Mouse (Mus musculus) lung, embryonic 15.5 days (tissue): ENCODE results near the gene Fam13a. TPM values are rescaled to one million over a fixed set of nuclear protein-coding genes. Genes with fewer than 3 reads are reported as not detected.

ENCODE experiments used
- ATAC-seq: fragments of 200-750 bp; cut with Nextera tagmentation; 2 replicates; pipeline ENCODE4 v1.8.0; 2017; ENCODE audit warnings: moderate number of reproducible peaks, borderline replicate concordance; ENCODE audit not compliant: low FRiP score, low TSS enrichment; ENCODE audit errors: extremely low read depth
- H3K27ac ChIP-seq: fragments of 300-500 bp; sonication (generic); 2 replicates; pipeline ENCODE4 v1.5.1; 2015; ENCODE audit warnings: moderate library complexity, mild to moderate bottlenecking, inconsistent platforms
- H3K27me3 ChIP-seq: fragments of 300-500 bp; sonication (generic); 2 replicates; pipeline ENCODE4 v1.6.1; 2015; ENCODE audit warnings: inconsistent platforms
- H3K36me3 ChIP-seq: fragments of 300-500 bp; sonication (generic); 2 replicates; pipeline ENCODE4 v1.6.1; 2015; ENCODE audit warnings: inconsistent platforms
- H3K4me1 ChIP-seq: fragments of 300-500 bp; sonication (generic); 2 replicates; pipeline ENCODE4 v1.6.1; 2015; ENCODE audit warnings: inconsistent platforms
- H3K4me2 ChIP-seq: fragments of 300-500 bp; sonication (generic); 2 replicates; pipeline ENCODE4 v1.6.1; 2015; ENCODE audit warnings: inconsistent platforms, mild to moderate bottlenecking, moderate library complexity
- H3K4me3 ChIP-seq: fragments of 300-500 bp; sonication (generic); 2 replicates; pipeline ENCODE4 v1.5.1; 2015; ENCODE audit warnings: mild to moderate bottlenecking, inconsistent platforms
- H3K9ac ChIP-seq: fragments of 300-500 bp; sonication (generic); 2 replicates; pipeline ENCODE4 v1.6.1; 2015; ENCODE audit warnings: inconsistent platforms
- H3K9me3 ChIP-seq: fragments of 300-500 bp; sonication (generic); 2 replicates; pipeline ENCODE4 v1.6.1; 2016; ENCODE audit warnings: inconsistent platforms
- WGBS: fragments of 180-500 bp; shearing (Covaris S2); methylation state at CpG from one replicate; pipeline ENCODE4 v1.1.7; 2015; 5-methylcytosine and 5-hydroxymethylcytosine counted together
- polyA plus RNA-seq: library from polyadenylated mRNA; unstranded; fragments of >200 nt; fragmentation: Nextera tagmentation; extraction: Ambion mirVana; gene quantifications from 2 replicates; pipeline ENCODE4 v1.2.1, GENCODE M21; 2015

Gene Fam13a
- polyA plus RNA-seq, 1 experiment from 2014 or later = 26.7 TPM

DNA sequence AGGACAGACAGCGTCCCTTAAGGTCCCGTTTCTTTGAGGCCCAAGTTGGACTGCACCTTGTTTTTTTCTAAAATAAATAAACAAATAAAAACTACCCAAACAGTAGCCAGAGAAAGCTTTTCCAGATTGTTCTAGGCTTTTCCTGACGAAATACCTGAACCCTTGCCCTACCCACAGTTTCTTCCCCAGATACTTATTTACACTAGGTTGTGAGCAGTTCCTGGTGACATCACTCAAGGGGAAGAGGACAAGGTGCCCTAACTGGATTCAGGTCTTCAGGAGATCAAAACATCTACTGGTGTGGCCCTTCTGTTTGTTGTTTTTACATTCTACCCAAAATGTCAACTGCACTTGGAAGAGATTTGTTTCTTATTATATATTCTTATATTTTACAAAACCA is 457 bp upstream of the Fam13a start:
- Histone ChIP-seq H3K4me3 (peak overlapping the region; percentile 59), H3K36me3 (no peaks in the 10 kb centered on the region), H3K27ac (peak overlapping the region; percentile 81), H3K9ac (no peak overlapping the region), H3K4me1 (0 out of 2 replicates have a peak, but pooled peaks cover 7% of the 10 kb centered on the region), H3K9me3 (no peaks in the 10 kb centered on the region), H3K4me2 (peak overlapping the region; percentile 63), H3K27me3 (no peaks in the 10 kb centered on the region)
- peak; percentile 28; the same call in 1 of the 2 replicates for ATAC-seq
- WGBS = 7% methylated on average over 3 of the region's 3 CpGs

DNA sequence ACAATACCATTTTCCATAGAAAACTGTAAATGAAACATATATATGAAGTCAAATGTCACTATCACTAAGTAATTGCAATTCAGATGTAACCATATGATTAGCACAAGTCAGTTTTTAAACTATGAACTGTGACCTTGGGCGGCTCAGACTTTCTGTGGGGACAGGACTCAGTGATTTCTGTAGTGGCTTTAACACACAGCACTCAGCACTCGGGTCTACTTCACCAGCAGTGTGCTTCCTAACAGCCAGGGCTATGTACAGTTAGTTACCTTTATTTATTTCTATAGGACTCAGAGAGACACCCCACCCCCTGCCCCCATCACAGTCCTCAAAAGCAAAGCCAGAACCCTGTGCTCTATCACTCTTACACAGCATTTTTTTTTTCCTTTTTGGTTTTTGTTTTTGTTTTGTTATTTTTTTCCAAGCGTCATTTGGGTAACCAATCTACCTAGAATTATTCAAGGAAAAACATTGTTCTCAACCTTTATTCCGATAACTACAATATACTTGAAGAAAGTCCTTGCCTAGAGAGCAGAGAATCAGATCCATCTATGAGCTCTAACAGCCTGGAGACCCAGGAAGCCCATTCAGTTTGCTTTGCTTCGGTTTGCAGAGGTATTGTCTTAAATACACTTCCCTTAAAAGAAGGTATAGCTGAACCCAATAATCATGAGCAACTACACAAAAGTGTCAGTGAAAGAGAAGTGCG is 740 bp downstream of the Fam13a start:
- H3K9me3 ChIP-seq = no peaks in the 10 kb centered on the region
- peak overlapping the region; percentile 81 for H3K27ac ChIP-seq
- H3K27me3 ChIP-seq = no peaks in the 10 kb centered on the region
- peak overlapping the region; percentile 43 for H3K9ac ChIP-seq
- H3K4me2 ChIP-seq = peak overlapping the region; percentile 63
- peak overlapping the region; percentile 59 for H3K4me3 ChIP-seq
- WGBS = 40% methylated on average over 6 of the region's 6 CpGs
- no peaks in the 10 kb centered on the region for H3K36me3 ChIP-seq
- 0 out of 2 replicates have a peak, but pooled peaks cover 7% of the 10 kb centered on the region for H3K4me1 ChIP-seq
- ATAC-seq = no peak; the same call in 1 of the 2 replicates

DNA sequence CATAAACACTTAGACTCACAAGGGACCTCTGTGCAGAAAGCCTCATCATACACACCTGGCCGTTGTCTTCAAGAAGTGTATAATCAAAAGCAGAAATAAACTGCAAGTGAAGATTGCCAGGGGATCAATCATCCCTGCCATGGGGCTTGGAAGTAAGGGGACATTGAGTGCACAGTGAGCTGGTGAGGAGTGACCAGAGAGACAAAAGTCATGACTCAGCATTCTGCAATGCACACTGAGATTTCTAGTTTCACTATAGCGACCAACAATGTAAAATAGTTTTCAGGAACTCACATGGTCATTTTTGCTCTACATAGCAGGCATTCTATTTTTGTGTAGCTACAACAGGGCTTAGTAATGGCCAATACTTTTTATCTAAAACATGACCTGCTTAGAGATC is 1.7 kb downstream of the Fam13a start:
- H3K4me2 ChIP-seq = peak overlapping the region; percentile 28
- H3K4me1 ChIP-seq = 0 out of 2 replicates have a peak, but pooled peaks cover 7% of the 10 kb centered on the region
- no peaks in the 10 kb centered on the region for H3K27me3 ChIP-seq
- no peaks in the 10 kb centered on the region for H3K9me3 ChIP-seq
- H3K36me3 ChIP-seq = no peaks in the 10 kb centered on the region
- 52% methylated on average over 2 of the region's 2 CpGs for WGBS
- ATAC-seq = no peak
- H3K4me3 ChIP-seq = peak overlapping the region; percentile 22
- H3K27ac ChIP-seq = no peak overlapping the region
- no peak overlapping the region for H3K9ac ChIP-seq

DNA sequence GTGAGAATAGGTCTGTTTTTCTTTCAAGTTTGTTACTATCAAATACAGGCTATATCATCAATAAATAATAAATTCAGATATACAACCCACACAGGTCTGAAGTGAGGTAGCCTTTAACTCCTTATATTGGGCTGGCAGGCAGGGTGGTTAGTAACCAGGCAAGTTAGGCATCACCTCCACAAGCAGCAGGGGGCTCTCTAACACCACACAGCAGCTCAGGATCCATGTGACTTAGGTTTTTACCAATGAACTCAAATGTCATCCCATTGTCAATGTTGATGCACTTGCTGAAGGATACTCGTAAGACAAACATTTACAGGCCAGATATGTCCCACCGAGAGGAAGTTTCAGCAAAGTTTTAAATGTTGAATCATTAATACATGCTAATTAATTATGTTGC is 4.0 kb downstream of the Fam13a start:
- Histone ChIP-seq H3K9ac (no peak overlapping the region), H3K9me3 (no peaks in the 10 kb centered on the region), H3K27me3 (no peaks in the 10 kb centered on the region), H3K4me3 (no peak overlapping the region), H3K36me3 (no peaks in the 10 kb centered on the region), H3K4me1 (peaks cover 13% of the 10 kb centered on the region; the same call in 1 of the 2 replicates), H3K27ac (no peak overlapping the region), H3K4me2 (no peak overlapping the region)
- no peak for ATAC-seq
- WGBS = 81% methylated on average over 2 of the region's 2 CpGs

DNA sequence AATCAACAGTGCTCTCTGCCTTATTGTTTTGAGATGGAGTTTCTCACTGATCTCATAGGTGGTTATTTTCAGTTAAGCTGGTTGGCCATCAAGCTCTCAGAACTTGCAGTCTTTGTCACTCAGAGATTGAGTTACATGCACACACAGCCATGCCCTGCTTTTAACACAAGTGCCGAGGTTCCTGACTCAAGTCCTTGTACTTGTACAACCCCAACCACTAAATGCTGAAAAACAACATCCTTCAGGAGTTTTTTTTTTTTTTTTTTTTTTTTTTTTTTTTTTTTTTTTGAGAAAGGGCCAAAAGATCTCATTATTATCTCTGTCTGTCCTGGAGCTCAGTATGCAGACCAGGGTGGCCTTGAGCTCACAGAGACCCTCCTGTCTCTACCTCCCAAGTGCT is 4.5 kb downstream of the Fam13a start:
- no peak overlapping the region for H3K27ac ChIP-seq
- H3K36me3 ChIP-seq = no peaks in the 10 kb centered on the region
- H3K4me1 ChIP-seq = peaks cover 12% of the 10 kb centered on the region; the same call in 1 of the 2 replicates
- H3K9ac ChIP-seq = no peak overlapping the region
- H3K4me3 ChIP-seq = no peak overlapping the region
- H3K4me2 ChIP-seq = no peak overlapping the region
- WGBS = 40% methylated on average over 1 of the region's 1 CpGs
- ATAC-seq = no peak
- H3K27me3 ChIP-seq = no peaks in the 10 kb centered on the region
- no peaks in the 10 kb centered on the region for H3K9me3 ChIP-seq

DNA sequence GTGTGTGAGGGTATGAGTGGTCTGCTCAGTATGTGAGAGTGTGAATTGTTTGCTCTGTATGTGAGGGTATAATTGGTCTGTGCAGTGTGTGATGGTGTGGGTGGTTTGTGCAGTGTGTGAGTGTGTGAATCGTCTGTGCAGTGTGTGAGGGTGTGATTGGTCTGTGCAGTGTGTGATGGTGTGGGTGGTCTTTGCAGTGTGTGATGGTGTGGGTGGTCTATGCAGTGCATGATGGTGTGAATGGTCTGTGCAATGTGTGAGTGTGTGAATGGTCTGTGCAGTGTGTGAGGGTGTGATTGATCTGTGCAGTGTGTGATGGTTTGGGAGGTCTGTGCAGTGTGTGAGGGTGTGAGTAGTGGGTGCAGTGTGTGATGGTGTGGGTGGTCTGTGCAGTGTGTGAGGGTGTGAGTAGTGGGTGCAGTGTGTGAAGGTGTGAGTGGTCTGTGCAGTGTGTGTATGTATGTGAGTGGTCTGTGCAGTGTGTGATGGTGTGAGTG is 8.0 kb downstream of the Fam13a start:
- Histone ChIP-seq H3K27ac (peak overlapping the region; percentile 91), H3K9me3 (no peaks in the 10 kb centered on the region), H3K36me3 (no peaks in the 10 kb centered on the region), H3K4me1 (peaks cover 18% of the 10 kb centered on the region), H3K27me3 (no peaks in the 10 kb centered on the region), H3K4me2 (no peak overlapping the region), H3K4me3 (no peak overlapping the region), H3K9ac (no peak overlapping the region)
- peak; percentile 9; the same call in 1 of the 2 replicates for ATAC-seq
- WGBS = 55% methylated on average over 1 of the region's 1 CpGs

DNA sequence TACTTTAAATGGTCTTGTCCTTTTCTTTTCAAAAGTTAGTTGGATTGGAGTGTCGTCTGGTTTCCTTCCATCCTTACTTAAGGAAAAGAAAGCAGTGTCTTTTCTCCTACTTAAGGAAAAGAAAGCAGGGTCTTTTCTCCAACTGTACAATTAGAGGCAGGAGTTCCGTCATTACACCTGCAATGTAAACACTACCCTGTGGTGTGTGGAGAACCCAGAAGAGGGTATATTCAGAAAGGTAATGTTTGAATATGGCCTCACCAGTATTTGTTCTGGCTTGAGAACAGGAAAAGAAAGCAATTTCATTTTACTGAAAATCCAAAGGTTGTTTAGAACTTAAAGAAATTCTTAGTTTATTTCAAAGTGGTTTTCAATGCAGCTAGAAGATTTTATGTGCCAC is 9.6 kb downstream of the Fam13a start:
- peak; percentile 82; the same call in 1 of the 2 replicates for ATAC-seq
- H3K4me1 ChIP-seq = peaks cover 18% of the 10 kb centered on the region
- no peak overlapping the region for H3K9ac ChIP-seq
- WGBS = 46% methylated on average over 2 of the region's 2 CpGs
- H3K27me3 ChIP-seq = no peaks in the 10 kb centered on the region
- H3K36me3 ChIP-seq = no peaks in the 10 kb centered on the region
- H3K27ac ChIP-seq = peak overlapping the region; percentile 91
- no peak overlapping the region for H3K4me3 ChIP-seq
- no peaks in the 10 kb centered on the region for H3K9me3 ChIP-seq
- no peak overlapping the region; the same call in 1 of the 2 replicates for H3K4me2 ChIP-seq

DNA sequence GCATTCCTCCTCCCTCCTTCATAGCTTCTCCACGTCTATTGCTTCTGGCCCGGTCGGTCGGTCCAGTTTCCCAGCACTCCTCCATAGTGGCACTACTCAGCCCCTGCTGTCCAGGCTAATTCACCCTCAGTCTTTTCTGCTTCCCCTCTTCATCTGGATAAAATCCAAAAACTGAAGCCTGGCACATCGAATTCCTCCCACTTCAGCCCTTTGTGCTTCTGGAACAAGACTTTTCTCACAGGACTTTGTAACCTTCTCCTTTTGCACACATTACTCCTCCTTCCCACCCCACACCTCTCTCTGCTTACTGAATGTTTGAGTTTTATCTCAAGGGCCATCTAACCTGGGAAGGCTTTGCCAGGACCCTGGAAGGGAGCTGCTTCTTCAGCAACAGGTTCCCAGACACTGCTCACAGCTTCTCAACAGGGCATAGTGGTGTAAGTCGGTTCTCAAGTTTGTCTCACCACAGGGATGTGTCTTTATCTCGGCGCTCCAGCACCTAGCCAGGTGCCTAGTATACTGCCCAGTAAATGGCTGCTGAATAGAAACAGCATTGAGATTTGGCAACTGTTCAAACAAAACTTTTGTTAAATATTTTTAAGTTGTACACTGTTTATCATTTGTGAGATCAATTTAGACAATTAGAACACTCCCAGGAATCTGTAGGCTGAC is 10.1 kb downstream of the Fam13a start:
- Histone ChIP-seq H3K4me1 (peaks cover 18% of the 10 kb centered on the region), H3K4me3 (no peak overlapping the region), H3K27ac (peak overlapping the region; percentile 91), H3K9ac (no peak overlapping the region), H3K36me3 (no peaks in the 10 kb centered on the region), H3K27me3 (no peaks in the 10 kb centered on the region), H3K4me2 (no peak overlapping the region; the same call in 1 of the 2 replicates), H3K9me3 (no peaks in the 10 kb centered on the region)
- peak; percentile 74 for ATAC-seq
- WGBS = 54% methylated on average over 8 of the region's 8 CpGs

DNA sequence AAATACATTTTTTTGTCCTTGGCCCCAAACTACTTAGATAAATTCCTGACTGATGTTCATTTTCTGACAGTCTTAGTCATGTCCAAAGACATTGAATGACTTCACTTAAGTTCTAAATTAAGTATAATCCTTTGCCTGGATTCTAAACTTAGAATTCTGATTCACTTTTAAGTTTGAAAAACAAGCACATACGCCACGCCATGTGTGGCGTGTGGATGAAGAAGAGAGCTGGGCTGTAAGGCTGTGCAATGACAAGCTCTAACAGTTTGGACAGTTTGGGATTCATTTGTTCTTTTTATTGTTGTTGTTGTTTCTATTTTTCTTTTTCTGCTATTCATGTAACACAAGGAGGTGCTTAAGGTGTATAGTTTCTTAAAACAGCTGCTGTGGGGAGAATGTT is 13.6 kb downstream of the Fam13a start:
- Histone ChIP-seq H3K27ac (no peak overlapping the region), H3K9me3 (no peaks in the 10 kb centered on the region), H3K4me2 (no peak overlapping the region), H3K27me3 (no peaks in the 10 kb centered on the region), H3K9ac (no peak overlapping the region), H3K4me3 (no peak overlapping the region), H3K4me1 (peaks cover 13% of the 10 kb centered on the region), H3K36me3 (no peaks in the 10 kb centered on the region)
- WGBS = 87% methylated on average over 3 of the region's 3 CpGs
- no peak for ATAC-seq

DNA sequence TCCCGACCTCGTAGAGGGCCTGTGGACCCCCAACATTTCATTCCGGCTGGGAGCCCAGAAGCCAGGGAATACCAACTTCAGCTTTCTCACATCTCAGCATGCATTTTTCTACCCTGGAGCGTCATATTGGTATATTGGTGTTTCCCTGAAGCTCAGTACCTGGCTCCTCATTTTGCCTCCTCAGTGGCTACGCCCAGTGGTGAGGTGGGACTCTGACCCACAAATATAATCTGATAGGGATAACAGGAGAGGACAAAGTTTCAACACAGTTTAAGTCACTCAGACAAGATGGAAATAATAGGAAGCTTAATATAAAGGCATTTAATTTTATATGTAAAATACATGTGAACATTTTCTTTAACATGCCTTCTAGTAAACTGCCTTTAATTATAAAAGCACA is 19.7 kb downstream of the Fam13a start:
- no peak overlapping the region for H3K9ac ChIP-seq
- 92% methylated on average over 5 of the region's 5 CpGs for WGBS
- H3K27me3 ChIP-seq = no peaks in the 10 kb centered on the region
- H3K36me3 ChIP-seq = no peaks in the 10 kb centered on the region
- no peak overlapping the region for H3K4me3 ChIP-seq
- H3K4me2 ChIP-seq = no peak overlapping the region
- no peak overlapping the region for H3K27ac ChIP-seq
- no peaks in the 10 kb centered on the region for H3K9me3 ChIP-seq
- peaks cover under 1% of the 10 kb centered on the region; the same call in 1 of the 2 replicates for H3K4me1 ChIP-seq
- no peak for ATAC-seq

DNA sequence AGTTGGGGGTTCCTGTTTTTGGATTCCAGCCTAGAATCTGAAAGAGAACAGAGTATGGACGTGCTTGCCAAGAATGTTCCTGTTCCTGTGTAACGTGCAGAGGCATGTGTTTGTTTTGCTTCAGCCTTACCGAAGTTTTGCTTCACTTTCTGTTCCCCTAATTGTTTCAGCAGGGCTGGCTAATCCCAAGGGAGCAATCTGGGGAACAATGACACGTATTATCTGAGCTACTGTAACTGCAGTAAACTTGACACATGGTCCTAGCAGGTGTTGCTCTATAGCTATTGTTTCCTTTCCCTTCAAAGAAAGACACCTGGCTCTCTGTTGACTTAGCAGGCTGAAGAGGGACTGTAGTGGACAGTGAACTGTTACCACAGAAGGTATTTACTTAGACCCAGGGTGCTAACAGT is 25.3 kb downstream of the Fam13a start:
- no peak overlapping the region for H3K4me2 ChIP-seq
- H3K27me3 ChIP-seq = no peaks in the 10 kb centered on the region
- peaks cover 14% of the 10 kb centered on the region for H3K4me1 ChIP-seq
- peak; percentile 67; the same call in 1 of the 2 replicates for ATAC-seq
- H3K36me3 ChIP-seq = no peaks in the 10 kb centered on the region
- H3K27ac ChIP-seq = peak overlapping the region; percentile 71
- 5% methylated on average over 4 of the region's 4 CpGs for WGBS
- no peaks in the 10 kb centered on the region for H3K9me3 ChIP-seq
- H3K9ac ChIP-seq = no peak overlapping the region
- no peak overlapping the region for H3K4me3 ChIP-seq

DNA sequence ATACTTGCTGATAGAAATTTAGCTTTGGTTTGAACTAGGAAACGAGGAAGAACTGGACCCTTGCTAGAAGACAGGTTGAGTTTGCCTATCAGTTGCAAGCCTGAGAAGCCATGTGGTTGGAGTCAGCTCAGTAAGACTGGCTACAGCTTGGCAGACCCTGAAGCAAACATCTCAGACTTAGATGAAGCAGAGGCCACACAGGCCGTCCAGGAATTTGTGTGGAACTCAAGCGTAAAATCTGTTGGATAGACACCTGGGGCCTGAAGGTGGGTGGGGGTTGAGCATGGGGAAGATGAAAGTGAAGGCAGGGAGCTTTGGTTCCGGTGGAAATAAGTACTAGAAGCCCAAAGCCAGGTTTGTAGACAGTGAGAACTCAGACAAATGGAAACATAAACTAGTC is 25.8 kb downstream of the Fam13a start:
- Histone ChIP-seq H3K27me3 (no peaks in the 10 kb centered on the region), H3K9me3 (no peaks in the 10 kb centered on the region), H3K4me1 (peaks cover 14% of the 10 kb centered on the region), H3K9ac (no peak overlapping the region), H3K36me3 (no peaks in the 10 kb centered on the region), H3K4me2 (no peak overlapping the region), H3K27ac (peak overlapping the region; percentile 71), H3K4me3 (no peak overlapping the region)
- ATAC-seq = no peak
- 50% methylated on average over 4 of the region's 4 CpGs for WGBS
